Mouse (Mus musculus): ENCODE data around the gene Fmnl2. TPM values are rescaled to one million over a fixed set of nuclear protein-coding genes. Genes with fewer than 3 reads are reported as not detected.

Fmnl2 gene
- polyA plus RNA-seq, 1 experiment: 0.61 TPM

- no peak overlapping the region for H3K27ac ChIP-seq (ENCODE audit: insufficient read depth, low read depth, low read length)
- H3K4me3 ChIP-seq (ENCODE audit: low read depth, low read length): no peak overlapping the region
- no peaks in the 10 kb centered on the region for H3K27me3 ChIP-seq (ENCODE audit: control insufficient read depth, insufficient read depth, low read length)
- no peaks in the 10 kb centered on the region for H3K36me3 ChIP-seq (ENCODE audit: control insufficient read depth, insufficient read depth, low read length)
- no peak for TF ChIP-seq CTCF (IDR thresholded peaks at IDR 0.05; ENCODE audit: extremely low read depth, insufficient read length, insufficient replicate concordance, low read depth, low read length)
- TF ChIP-seq POLR2A (IDR thresholded peaks at IDR 0.05; ENCODE audit: low read depth, low read length): no peak
- H3K4me1 ChIP-seq (ENCODE audit: control insufficient read depth, insufficient read depth, insufficient read length, low read length): no peaks in the 10 kb centered on the region
Observed at GRCm38 (mm10) chr2:52874721-52875120, 17.1 kb downstream of the Fmnl2 start.

- no peak for TF ChIP-seq CTCF (IDR thresholded peaks at IDR 0.05; ENCODE audit: extremely low read depth, insufficient read length, insufficient replicate concordance, low read depth, low read length)
- TF ChIP-seq POLR2A (IDR thresholded peaks at IDR 0.05; ENCODE audit: low read depth, low read length): no peak
- Histone ChIP-seq H3K4me1 (ENCODE audit: control insufficient read depth, insufficient read depth, insufficient read length, low read length) (no peaks in the 10 kb centered on the region), H3K27ac (ENCODE audit: insufficient read depth, low read depth, low read length) (no peak overlapping the region), H3K4me3 (ENCODE audit: low read depth, low read length) (no peak overlapping the region), H3K27me3 (ENCODE audit: control insufficient read depth, insufficient read depth, low read length) (no peaks in the 10 kb centered on the region), H3K36me3 (ENCODE audit: control insufficient read depth, insufficient read depth, low read length) (no peaks in the 10 kb centered on the region)
- WGBS: 87% methylated on average over 9 of the region's 9 CpGs
Observed at GRCm38 (mm10) chr2:52875801-52876200, 18.1 kb downstream of the Fmnl2 start.

GRCm38 (mm10) chr2:52883401-52883800, 25.7 kb downstream of the Fmnl2 start:
- Histone ChIP-seq H3K36me3 (ENCODE audit: control insufficient read depth, insufficient read depth, low read length) (no peaks in the 10 kb centered on the region), H3K27me3 (ENCODE audit: control insufficient read depth, insufficient read depth, low read length) (no peaks in the 10 kb centered on the region), H3K4me1 (ENCODE audit: control insufficient read depth, insufficient read depth, insufficient read length, low read length) (no peaks in the 10 kb centered on the region), H3K27ac (ENCODE audit: insufficient read depth, low read depth, low read length) (no peak overlapping the region), H3K4me3 (ENCODE audit: low read depth, low read length) (no peak overlapping the region)
- TF ChIP-seq CTCF (IDR thresholded peaks at IDR 0.05; ENCODE audit: extremely low read depth, insufficient read length, insufficient replicate concordance, low read depth, low read length) (no peak), POLR2A (IDR thresholded peaks at IDR 0.05; ENCODE audit: low read depth, low read length) (no peak)
- WGBS: 87% methylated on average over 2 of the region's 2 CpGs

- Histone ChIP-seq H3K4me1 (ENCODE audit: control insufficient read depth, insufficient read depth, insufficient read length, low read length) (no peaks in the 10 kb centered on the region), H3K27me3 (ENCODE audit: control insufficient read depth, insufficient read depth, low read length) (no peaks in the 10 kb centered on the region), H3K27ac (ENCODE audit: insufficient read depth, low read depth, low read length) (no peak overlapping the region), H3K4me3 (ENCODE audit: low read depth, low read length) (no peak overlapping the region), H3K36me3 (ENCODE audit: control insufficient read depth, insufficient read depth, low read length) (no peaks in the 10 kb centered on the region)
- WGBS: 71% methylated on average over 4 of the region's 4 CpGs
- TF ChIP-seq CTCF (IDR thresholded peaks at IDR 0.05; ENCODE audit: extremely low read depth, insufficient read length, insufficient replicate concordance, low read depth, low read length) (no peak), POLR2A (IDR thresholded peaks at IDR 0.05; ENCODE audit: low read depth, low read length) (no peak)
Observed at GRCm38 (mm10) chr2:52884082-52884481, 26.4 kb downstream of the Fmnl2 start.

GRCm38 (mm10) chr2:52885071-52885470, 27.4 kb downstream of the Fmnl2 start:
- Histone ChIP-seq H3K4me3 (ENCODE audit: low read depth, low read length) (no peak overlapping the region), H3K27me3 (ENCODE audit: control insufficient read depth, insufficient read depth, low read length) (no peaks in the 10 kb centered on the region), H3K27ac (ENCODE audit: insufficient read depth, low read depth, low read length) (no peak overlapping the region), H3K36me3 (ENCODE audit: control insufficient read depth, insufficient read depth, low read length) (no peaks in the 10 kb centered on the region), H3K4me1 (ENCODE audit: control insufficient read depth, insufficient read depth, insufficient read length, low read length) (no peaks in the 10 kb centered on the region)
- TF ChIP-seq POLR2A (IDR thresholded peaks at IDR 0.05; ENCODE audit: low read depth, low read length) (no peak), CTCF (IDR thresholded peaks at IDR 0.05; ENCODE audit: extremely low read depth, insufficient read length, insufficient replicate concordance, low read depth, low read length) (no peak)
- WGBS: 29% methylated on average over 3 of the region's 3 CpGs

- Histone ChIP-seq H3K4me3 (ENCODE audit: low read depth, low read length) (no peak overlapping the region), H3K27ac (ENCODE audit: insufficient read depth, low read depth, low read length) (no peak overlapping the region), H3K36me3 (ENCODE audit: control insufficient read depth, insufficient read depth, low read length) (no peaks in the 10 kb centered on the region), H3K4me1 (ENCODE audit: control insufficient read depth, insufficient read depth, insufficient read length, low read length) (no peaks in the 10 kb centered on the region), H3K27me3 (ENCODE audit: control insufficient read depth, insufficient read depth, low read length) (no peaks in the 10 kb centered on the region)
- no peak for TF ChIP-seq POLR2A (IDR thresholded peaks at IDR 0.05; ENCODE audit: low read depth, low read length)
- no peak for TF ChIP-seq CTCF (IDR thresholded peaks at IDR 0.05; ENCODE audit: extremely low read depth, insufficient read length, insufficient replicate concordance, low read depth, low read length)
- 46% methylated on average over 2 of the region's 2 CpGs for WGBS
Observed at GRCm38 (mm10) chr2:52887281-52887680, 29.6 kb downstream of the Fmnl2 start.

- Histone ChIP-seq H3K4me3 (ENCODE audit: low read depth, low read length) (no peak overlapping the region), H3K36me3 (ENCODE audit: control insufficient read depth, insufficient read depth, low read length) (no peaks in the 10 kb centered on the region), H3K27me3 (ENCODE audit: control insufficient read depth, insufficient read depth, low read length) (no peaks in the 10 kb centered on the region), H3K27ac (ENCODE audit: insufficient read depth, low read depth, low read length) (no peak overlapping the region), H3K4me1 (ENCODE audit: control insufficient read depth, insufficient read depth, insufficient read length, low read length) (peaks cover 2% of the 10 kb centered on the region; the same call in 1 of the 2 replicates)
- no peak for TF ChIP-seq CTCF (IDR thresholded peaks at IDR 0.05; ENCODE audit: extremely low read depth, insufficient read length, insufficient replicate concordance, low read depth, low read length)
- no peak for TF ChIP-seq POLR2A (IDR thresholded peaks at IDR 0.05; ENCODE audit: low read depth, low read length)
- 70% methylated on average over 8 of the region's 8 CpGs for WGBS
Observed at GRCm38 (mm10) chr2:52891115-52891514, 33.5 kb downstream of the Fmnl2 start.

- TF ChIP-seq POLR2A (IDR thresholded peaks at IDR 0.05; ENCODE audit: low read depth, low read length): no peak
- no peak for TF ChIP-seq CTCF (IDR thresholded peaks at IDR 0.05; ENCODE audit: extremely low read depth, insufficient read length, insufficient replicate concordance, low read depth, low read length)
- no peaks in the 10 kb centered on the region for H3K27me3 ChIP-seq (ENCODE audit: control insufficient read depth, insufficient read depth, low read length)
- no peak overlapping the region for H3K27ac ChIP-seq (ENCODE audit: insufficient read depth, low read depth, low read length)
- 81% methylated on average over 2 of the region's 2 CpGs for WGBS
- H3K4me3 ChIP-seq (ENCODE audit: low read depth, low read length): no peak overlapping the region
- H3K4me1 ChIP-seq (ENCODE audit: control insufficient read depth, insufficient read depth, insufficient read length, low read length): peaks cover 2% of the 10 kb centered on the region; the same call in 1 of the 2 replicates
- H3K36me3 ChIP-seq (ENCODE audit: control insufficient read depth, insufficient read depth, low read length): no peaks in the 10 kb centered on the region
Observed at GRCm38 (mm10) chr2:52891744-52892143, 34.1 kb downstream of the Fmnl2 start.
